Mouse (Mus musculus) kidney, postnatal 14 days (tissue): Measurements from ENCODE around the gene Socs7.
"Not testable (repeated sequence)": the region's sequence is repeated elsewhere in the genome, so short reads cannot be mapped to it uniquely, and the experiment has no call there.

ENCODE experiments used
- DNase-seq: peaks from one replicate; pipeline ENCODE4 v3.0.0; 2022; ENCODE audit warnings: mixed read lengths

Socs7 gene

GRCm38 (mm10) chr11:97361948-97362648 is at the start of gene Socs7:
Gene Socs7 (plus strand): TSS chr11:97362551.
- DNase-seq, result peak; percentile 97

- not testable (repeated sequence) for DNase-seq
Measured at GRCm38 (mm10) chr11:97312871-97313270, 49.5 kb upstream of the Socs7 start.

- no peak for DNase-seq
Measured at GRCm38 (mm10) chr11:97314110-97314509, 48.2 kb upstream of the Socs7 start.

- DNase-seq, result no peak
Measured at GRCm38 (mm10) chr11:97314751-97315503, 47.4 kb upstream of the Socs7 start.

- DNase-seq, result peak; percentile 100
Measured at GRCm38 (mm10) chr11:97315504-97316503, 46.5 kb upstream of the Socs7 start, which contains the start of gene Mrpl45. Gene Mrpl45 (plus strand): TSS chr11:97315716.

GRCm38 (mm10) chr11:97321197-97321596 is 41.2 kb upstream of the Socs7 start:
- DNase-seq, result no peak

- not testable (repeated sequence) for DNase-seq
Measured at GRCm38 (mm10) chr11:97321894-97322600, 40.3 kb upstream of the Socs7 start.

- DNase-seq, result no peak
Measured at GRCm38 (mm10) chr11:97325224-97325623, 37.1 kb upstream of the Socs7 start.

- DNase-seq, result peak; percentile 54
Measured at GRCm38 (mm10) chr11:97328148-97328547, 34.2 kb upstream of the Socs7 start.

- DNase-seq, result no peak
Measured at GRCm38 (mm10) chr11:97330315-97330714, 32.0 kb upstream of the Socs7 start.

GRCm38 (mm10) chr11:97331231-97332190 is 30.8 kb upstream of the Socs7 start:
- no peak for DNase-seq

GRCm38 (mm10) chr11:97333044-97333443 is 29.3 kb upstream of the Socs7 start:
- DNase-seq, result peak; percentile 45

- DNase-seq, result no peak
Measured at GRCm38 (mm10) chr11:97333896-97334295, 28.5 kb upstream of the Socs7 start.

GRCm38 (mm10) chr11:97334400-97334799 is 28.0 kb upstream of the Socs7 start:
- DNase-seq, result no peak

- DNase-seq, result no peak
Measured at GRCm38 (mm10) chr11:97336238-97336637, 26.1 kb upstream of the Socs7 start.

GRCm38 (mm10) chr11:97336751-97337345 is 25.5 kb upstream of the Socs7 start:
- DNase-seq, result no peak

- peak; percentile 26 for DNase-seq
Measured at GRCm38 (mm10) chr11:97337363-97337762, 25.0 kb upstream of the Socs7 start.

- DNase-seq, result no peak
Measured at GRCm38 (mm10) chr11:97338302-97338976, 23.9 kb upstream of the Socs7 start.

- peak; percentile 85 for DNase-seq
Measured at GRCm38 (mm10) chr11:97338977-97339315, 23.4 kb upstream of the Socs7 start.

- DNase-seq, result no peak
Measured at GRCm38 (mm10) chr11:97343175-97343574, 19.2 kb upstream of the Socs7 start.
